Mouse (Mus musculus): ENCODE results near the gene Pex10. TPM values are rescaled to one million over a fixed set of nuclear protein-coding genes. Genes with fewer than 3 reads are reported as not detected.
A peak's percentile ranks its signal among the peaks of the same experiment; 100 is the strongest.

Pex10 gene
- total RNA-seq, 2 experiments from 2014 or later = 22.1 to 26.3 TPM

DNA sequence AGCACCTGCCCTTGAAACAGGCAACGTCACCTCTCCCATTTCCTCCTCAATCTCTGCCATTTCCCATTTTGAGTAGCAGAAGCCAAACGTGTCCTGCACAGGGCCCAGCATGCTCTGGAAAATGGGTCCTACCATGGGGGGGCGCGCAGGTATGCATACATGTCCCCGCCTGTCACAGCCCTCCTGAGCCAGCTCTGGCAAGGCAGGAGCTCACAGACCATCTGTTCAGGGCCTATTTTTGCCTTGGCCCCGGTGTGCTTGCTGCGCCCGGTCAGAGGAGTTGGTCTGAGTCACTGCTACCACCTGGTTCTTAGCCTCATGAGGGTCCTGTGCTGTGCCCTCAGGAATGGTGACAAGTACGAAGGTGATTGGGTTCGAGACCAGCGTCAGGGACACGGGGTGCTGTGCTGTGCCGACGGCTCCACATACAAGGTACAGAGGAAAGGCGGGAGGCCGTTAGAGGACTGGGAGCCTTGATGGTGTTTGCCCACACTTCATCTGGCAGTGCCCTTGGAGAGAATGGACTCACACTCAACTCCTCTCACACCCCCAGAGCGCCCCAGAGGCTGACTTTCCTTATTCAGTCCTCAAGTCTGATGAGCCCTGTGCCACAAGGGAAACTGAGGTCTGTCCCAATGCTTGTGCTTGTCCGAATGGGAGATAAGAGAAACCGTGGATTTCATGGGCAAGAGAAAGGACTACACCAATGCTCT is 26.1 kb downstream of the Pex10 start:
- no peak for DNase-seq (ENCODE audit: low spot score in 2 of 2)

DNA sequence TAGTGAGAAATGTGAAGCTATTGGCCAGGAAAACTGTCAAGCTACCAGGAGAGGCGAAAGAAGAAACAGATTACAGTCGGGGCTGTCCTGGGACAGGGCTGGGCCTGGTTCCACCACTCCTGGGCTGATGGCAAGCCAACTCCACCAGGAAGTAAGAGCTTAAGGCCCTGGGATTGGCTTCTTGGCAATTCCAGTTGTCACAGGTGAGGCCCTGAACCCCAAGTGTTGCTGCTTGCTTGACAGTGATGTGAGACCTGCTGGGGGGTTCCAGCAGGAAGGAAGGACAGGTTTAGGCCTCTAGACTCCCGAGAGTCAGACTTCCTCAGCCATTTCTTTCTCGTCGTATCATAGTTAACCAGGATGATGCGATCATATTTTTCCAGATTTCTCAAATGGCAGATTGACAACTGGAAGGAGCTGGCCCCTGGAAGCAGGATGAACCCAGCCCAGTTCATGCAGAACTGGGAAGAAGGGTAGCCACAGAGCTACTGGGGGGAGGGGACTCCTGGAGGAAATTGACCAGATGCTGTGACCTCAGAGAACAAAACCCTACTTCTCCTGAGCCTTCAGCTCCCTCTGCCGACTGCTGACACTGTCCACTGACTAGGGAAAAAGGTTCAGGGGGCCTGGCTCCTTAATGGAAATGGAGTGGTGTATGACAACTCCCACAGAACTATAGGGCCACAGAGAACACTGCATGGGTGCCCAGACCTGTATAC is 26.8 kb downstream of the Pex10 start:
- DNase-seq (ENCODE audit: low spot score in 2 of 2) = no peak

DNA sequence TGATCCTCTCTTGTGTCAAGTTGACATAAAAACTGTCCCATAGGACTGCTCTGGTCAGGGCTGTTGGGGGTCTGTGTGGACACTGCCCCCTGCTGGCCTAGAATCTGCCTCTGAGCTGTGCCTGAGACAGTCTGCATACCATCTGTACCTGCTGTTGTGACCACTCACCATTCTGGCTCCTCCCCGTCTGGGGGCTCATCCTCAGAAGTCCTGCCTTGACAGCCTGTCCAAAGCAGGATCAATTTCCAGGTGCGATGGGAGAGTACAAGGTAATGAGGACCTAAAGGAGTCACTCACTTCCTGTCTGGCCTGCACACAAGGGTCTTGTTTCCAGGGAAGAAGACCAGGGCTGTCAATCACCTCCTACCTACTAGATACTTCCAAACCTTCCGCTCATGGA is 27.7 kb downstream of the Pex10 start:
- DNase-seq (ENCODE audit: low spot score in 2 of 2) = no peak

DNA sequence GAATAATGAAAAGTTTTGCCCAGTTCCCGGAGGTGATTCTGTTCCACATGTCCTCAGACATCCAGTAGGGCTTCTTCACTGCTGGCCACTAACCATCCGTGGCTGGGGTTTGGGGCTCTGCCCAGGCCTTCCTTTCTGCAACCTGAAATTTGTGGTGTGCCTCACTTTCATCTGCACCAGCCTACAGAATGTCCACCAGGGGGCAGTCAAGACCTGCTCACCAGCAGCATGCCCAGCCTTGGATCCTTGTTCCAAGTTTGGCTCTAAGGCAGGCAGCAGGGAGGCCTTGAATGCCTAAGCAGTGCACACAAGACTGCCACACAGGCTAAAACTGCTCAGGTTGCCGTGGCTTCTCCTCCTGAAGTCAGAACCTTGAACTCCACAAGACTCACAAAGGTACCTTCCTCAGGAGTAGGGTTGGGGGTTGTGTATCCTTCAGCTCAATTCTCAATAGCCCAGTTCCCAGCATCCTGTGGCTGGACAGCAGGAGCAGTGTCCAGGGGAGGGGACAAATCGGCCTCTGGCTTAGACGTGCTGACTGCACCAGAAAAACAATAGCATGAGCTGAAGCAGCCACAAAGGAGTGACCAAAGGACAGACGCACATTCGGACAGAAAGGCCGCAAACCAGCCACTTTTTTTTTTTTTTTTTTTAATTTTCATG is 28.6 kb downstream of the Pex10 start:
- peak; percentile 86 to 93 for DNase-seq (ENCODE audit: low spot score in 2 of 2)

DNA sequence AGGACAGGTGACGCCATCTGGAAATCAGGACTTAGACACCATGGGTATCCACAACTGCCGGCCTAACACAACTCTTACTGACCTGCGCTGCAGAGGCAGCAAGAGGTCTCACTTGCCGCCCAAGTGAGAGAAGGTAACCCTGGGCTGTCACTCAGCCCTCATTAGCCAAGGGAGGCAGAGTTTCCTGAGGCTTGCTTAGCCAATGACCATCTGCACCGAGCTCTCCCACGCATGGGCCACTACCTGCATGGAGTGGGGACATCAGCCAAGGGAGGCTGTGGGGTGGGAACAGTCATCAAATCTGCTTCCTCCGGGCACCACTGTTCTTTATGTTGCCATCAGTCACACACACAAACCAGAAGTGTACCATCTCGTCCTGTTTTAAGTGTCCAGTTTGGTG is 29.2 kb downstream of the Pex10 start:
- no peak for DNase-seq (ENCODE audit: low spot score in 2 of 2)

- no peak for DNase-seq (ENCODE audit: low spot score in 2 of 2)
These were observed 30.6 kb downstream of the Pex10 start for GRCm38 (mm10) chr4:155097452-155097851.

- DNase-seq (ENCODE audit: low spot score in 2 of 2) = no peak
These were observed 31.8 kb downstream of the Pex10 start for GRCm38 (mm10) chr4:155098572-155098971.

DNA sequence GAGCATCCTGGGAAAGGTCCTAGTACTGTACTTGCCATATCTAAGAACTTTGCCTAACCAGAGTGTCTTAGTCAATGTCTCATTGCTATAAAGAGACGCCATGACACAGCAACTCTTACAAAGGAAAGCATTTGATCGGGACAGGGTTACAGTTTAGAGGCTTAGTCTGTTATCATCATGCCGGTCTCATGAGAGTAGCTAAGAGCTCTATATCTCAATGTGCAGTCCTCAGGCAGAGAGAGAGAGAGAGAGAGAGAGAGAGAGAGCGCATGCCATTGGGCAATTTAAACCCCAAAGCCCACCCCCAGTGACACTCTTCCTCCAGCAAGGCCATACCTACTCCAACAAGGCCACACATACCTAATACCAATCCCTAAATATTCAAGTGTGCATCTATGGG is 41.1 kb downstream of the Pex10 start:
- no peak for DNase-seq (ENCODE audit: low spot score in 2 of 2)

DNA sequence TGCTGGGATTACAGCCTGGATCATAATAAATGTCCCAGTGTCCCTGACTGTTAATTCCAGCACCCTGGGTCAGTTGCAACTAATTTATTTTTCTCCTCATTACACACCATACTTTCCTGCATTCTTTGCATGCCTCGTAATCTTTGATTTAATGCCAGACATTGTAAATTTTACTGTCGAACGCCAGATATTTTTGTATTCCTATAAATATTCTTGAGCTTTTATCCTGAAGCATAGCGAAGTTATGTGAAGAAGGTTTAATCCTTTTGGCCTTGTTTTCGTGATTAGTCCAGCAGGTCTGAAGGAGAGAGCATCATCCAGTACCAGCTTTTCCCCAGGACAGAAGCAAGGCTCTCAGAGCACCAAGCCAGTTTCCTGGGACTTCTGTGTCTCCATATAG is 42.7 kb downstream of the Pex10 start:
- no peak for DNase-seq (ENCODE audit: low spot score in 2 of 2)

- peak in 1 of 2 experiments; percentile 46 for DNase-seq (ENCODE audit: low spot score in 2 of 2)
These were observed 47.1 kb downstream of the Pex10 start for GRCm38 (mm10) chr4:155113766-155114410.

DNA sequence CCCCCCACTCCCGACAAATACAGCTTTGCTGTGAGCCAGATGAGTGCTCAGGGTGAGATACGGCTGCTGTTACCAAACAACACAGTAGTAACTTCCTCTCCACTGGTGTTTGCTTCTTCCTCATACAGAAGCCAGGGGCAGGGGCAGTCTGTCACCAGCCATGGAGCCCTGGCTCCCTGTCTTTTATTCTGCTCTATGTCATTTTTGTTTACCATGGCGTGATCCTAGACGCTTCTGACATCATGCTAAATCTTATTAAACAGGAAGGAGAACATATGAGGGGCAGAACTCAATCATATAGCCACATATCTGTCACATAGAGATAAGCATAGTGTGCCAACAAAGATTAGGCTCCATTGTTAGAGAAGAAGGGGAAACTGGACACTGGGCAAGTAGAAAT is 49.8 kb downstream of the Pex10 start:
- no peak for DNase-seq (ENCODE audit: low spot score in 2 of 2)

GRCm38 (mm10) chr4:155117396-155117978 is 50.7 kb downstream of the Pex10 start:
- no peak for DNase-seq (ENCODE audit: low spot score in 2 of 2)

DNA sequence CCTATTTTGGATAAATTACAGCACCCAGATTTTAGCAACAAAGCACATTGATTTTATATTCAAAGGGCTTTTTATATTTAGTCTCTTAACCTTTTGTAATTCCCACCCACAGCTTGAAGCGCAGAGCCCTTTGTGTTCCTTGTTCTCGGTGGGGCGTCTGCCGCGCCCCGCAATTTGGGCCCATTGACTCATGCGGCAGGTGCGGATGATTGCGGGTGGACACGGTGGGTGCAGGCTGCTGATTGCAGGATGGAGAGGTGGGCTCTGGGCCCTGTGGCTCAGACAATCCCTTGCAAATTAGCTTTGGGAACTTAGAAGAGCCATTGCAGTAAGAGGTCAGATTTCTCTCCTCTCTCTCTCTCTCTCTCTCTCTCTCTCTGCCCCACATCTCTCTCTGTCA is 51.5 kb downstream of the Pex10 start:
- no peak for DNase-seq (ENCODE audit: low spot score in 2 of 2)

GRCm38 (mm10) chr4:155120038-155120437 is 53.2 kb downstream of the Pex10 start:
- DNase-seq (ENCODE audit: low spot score in 2 of 2) = no peak

DNA sequence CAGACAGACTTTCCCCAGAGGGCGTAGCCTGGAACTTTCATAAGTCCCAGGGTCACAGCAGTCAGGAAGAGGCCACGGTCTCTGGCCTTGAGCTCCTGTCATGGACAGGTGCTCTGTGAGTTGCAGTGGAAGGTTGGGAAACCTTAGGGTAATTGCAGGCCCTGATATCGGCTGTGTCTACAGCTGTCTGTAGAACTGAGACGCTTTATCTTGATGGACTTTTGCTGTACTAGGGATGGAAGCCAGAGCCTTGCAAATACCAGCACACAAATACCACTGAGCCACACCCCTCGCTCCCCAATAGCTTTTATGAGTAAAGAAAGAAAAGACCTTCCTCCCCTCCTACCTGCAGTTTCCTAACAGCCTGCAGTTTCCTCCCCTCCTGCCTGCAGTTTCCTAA is 53.8 kb downstream of the Pex10 start:
- no peak for DNase-seq (ENCODE audit: low spot score in 2 of 2)

- DNase-seq (ENCODE audit: low spot score in 2 of 2) = no peak
These were observed 54.4 kb downstream of the Pex10 start for GRCm38 (mm10) chr4:155121222-155121621.

Other genes with a start within 250 kb of the Pex10 start
- 1 to 10 TPM; 4.0 to 4.4 TPM for gene Ttc34, start 229.6 kb upstream of the Pex10 start, total RNA-seq (2021)
- under 1 TPM; 0.33 to 0.41 TPM for gene Mmel1, start 197.4 kb upstream of the Pex10 start, total RNA-seq (2021)
- gene Fam213b, start 167.9 kb upstream of the Pex10 start, total RNA-seq (2021) = 10 to 100 TPM; 34.2 to 40.9 TPM
- gene Tnfrsf14, start 138.5 kb upstream of the Pex10 start, total RNA-seq (2021) = 1 to 10 TPM in 1 of 2 experiments, under 1 TPM in 1; 0.81 to 1.1 TPM
- 10 to 100 TPM; 36.2 to 37.0 TPM for gene Hes5, start 106.1 kb upstream of the Pex10 start, total RNA-seq (2021)
- gene Pank4, start 102.9 kb upstream of the Pex10 start, total RNA-seq (2021) = 10 to 100 TPM; 29.8 to 35.0 TPM
- gene Plch2, start 10.2 kb upstream of the Pex10 start, total RNA-seq (2021) = 10 to 100 TPM; 90.9 to 97.9 TPM
- gene Rer1, start 19.4 kb downstream of the Pex10 start, total RNA-seq (2021) = 10 to 100 TPM; 60.7 to 66.3 TPM
- gene Morn1, start 19.6 kb downstream of the Pex10 start, total RNA-seq (2021) = 10 to 100 TPM; 13.5 to 14.1 TPM
- 100 to 1,000 TPM; 115 to 117 TPM for gene Ski, start 155.6 kb downstream of the Pex10 start, total RNA-seq (2021)
- gene Faap20, start 182.8 kb downstream of the Pex10 start, total RNA-seq (2021) = 10 to 100 TPM; 24.2 to 24.5 TPM

Data from layer of hippocampus, postnatal 14 days (tissue).